Mouse (Mus musculus) urinary bladder, postnatal 4 days (tissue): ENCODE results near the gene Samd4.

ENCODE experiments used
- DNase-seq, 2 experiments: peaks; one replicate each; pipeline ENCODE4 v3.0.0; 2021 to 2022; ENCODE audit warnings: low spot score in 2 of 2

Gene Samd4

DNA sequence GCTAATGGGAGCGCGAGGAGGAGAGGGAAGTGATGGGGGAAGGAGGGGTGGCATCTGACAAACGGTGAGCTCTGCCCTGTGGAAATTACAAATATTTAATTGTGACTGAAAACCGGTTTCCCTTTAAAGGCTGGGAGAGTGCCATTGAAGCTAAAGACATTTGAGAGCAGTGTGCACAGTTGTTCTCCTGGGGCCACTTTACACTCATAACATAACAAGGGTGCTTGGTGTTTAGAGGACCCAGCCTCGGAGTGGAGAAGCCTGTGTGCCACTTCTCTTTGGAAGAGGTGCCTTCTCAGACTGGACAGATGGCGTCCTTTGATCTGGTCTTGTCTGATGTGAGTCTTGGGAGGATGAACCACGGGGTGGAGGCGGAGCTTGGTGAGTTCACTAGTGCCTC lies 26.2 kb downstream of the Samd4 start:
- DNase-seq, result no peak

DNA sequence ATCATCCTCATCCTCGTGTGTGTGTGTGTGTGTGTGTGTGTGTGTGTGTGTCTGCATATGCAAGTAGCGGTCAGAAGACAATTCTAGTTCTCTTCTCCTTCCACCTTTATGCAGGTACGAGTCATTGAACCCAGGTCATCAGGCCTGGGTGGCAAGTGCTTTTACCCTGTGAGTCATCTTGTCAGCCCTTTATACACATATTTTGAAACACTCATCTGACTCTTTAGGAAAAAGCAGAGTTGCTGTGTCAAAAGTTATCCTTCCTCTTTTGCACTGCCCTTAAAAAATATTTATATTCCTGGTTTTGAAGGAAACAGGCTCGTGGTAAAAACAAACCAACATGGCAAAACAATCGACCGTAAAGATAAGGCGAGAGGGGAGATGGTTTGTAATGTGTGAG lies 29.8 kb downstream of the Samd4 start:
- no peak for DNase-seq

DNA sequence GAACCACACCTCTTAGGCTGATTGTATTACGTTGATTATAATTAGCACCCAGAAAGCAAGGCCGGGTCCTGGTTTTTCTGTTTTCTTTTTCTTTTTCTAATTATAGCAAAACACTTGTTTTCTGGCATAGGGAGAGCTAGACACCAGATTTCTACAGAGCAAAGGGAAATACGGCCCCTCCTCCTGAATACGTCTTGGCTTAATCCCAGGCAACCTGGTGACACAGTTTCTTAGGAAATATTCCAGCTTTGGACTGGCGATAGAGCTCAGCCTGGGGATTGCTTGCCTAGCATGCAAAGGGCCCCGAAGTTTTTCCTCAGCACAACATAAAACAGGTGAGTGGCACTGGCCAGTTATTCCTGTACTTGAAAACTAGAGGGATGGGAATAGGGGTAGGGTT lies 31.7 kb downstream of the Samd4 start:
- no peak for DNase-seq

DNA sequence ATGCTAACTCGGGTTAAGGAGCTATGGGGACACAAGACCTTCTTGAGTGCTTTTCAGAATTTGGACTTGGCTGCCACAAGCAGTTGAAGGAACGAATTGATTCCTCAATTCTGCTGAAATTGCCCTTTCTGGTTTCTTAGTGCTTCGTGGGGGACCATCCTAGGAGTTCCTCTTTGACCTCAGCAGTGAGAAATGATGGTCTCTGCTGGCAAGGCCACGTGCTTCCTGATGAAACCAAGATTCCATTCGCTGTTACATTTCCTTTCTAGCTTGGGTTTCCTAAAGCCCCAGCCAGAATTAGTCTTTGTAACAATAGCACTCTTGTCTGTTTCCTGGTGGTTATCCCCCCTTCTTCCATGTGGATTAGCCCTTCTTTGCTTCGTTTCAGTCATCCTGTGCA lies 32.9 kb downstream of the Samd4 start:
- DNase-seq, result no peak

DNA sequence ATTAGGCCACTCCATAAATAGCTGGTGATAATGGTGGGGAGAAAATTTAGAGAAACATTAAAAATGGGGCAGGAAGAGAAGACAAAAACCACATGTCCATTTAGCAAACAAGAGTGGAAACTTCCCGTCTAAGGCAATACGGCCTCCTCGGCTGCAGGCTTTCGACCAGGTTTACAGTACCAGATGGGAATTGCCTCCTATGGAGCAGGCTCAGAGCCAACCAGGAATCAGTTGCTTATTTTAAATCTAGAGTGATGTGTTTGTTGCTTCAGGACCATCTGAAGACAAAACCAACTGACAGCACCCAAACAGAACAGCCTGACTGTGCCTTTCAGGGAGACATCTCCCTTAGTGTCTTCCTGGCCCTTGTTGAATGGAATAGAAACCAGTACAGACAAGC lies 33.9 kb downstream of the Samd4 start:
- no peak for DNase-seq

DNA sequence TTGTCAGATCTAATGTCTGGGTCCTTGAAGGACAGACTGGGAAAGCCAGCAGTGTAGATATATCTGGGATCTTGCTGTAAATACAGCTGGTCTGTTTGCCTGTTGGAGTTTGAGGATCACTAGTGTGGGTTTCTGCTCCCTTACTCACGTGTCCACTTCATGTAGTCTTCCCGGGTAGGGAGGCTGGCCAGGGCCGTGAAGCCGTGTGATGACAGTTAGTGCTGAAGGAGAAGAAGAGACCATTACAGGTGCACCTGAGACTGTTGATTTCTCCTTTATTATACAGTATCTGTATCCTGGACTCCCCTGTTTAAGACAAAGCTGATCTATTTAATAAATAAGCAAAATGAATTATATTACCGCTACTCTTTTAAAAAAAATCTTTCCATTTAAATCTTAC lies 34.5 kb downstream of the Samd4 start:
- no peak for DNase-seq

DNA sequence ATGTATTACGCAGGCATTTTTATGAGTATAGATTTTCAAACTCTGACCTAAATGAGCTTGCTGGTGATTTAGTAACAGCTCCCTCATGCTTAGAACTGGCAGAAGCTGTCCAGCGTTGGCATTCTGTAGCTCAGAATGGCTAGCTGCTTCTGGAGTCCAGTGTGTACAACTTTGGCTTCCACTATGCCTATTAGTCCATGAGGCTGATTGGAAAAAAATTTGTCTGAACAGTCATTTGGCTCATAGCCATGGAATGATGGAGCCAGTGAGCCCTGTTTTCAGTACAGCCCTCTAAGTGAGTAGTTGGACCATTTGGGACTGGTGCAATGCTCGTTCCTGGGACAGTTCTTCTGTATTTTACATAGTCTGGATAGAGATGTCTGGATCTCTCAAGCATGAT lies 34.9 kb downstream of the Samd4 start:
- no peak for DNase-seq

DNA sequence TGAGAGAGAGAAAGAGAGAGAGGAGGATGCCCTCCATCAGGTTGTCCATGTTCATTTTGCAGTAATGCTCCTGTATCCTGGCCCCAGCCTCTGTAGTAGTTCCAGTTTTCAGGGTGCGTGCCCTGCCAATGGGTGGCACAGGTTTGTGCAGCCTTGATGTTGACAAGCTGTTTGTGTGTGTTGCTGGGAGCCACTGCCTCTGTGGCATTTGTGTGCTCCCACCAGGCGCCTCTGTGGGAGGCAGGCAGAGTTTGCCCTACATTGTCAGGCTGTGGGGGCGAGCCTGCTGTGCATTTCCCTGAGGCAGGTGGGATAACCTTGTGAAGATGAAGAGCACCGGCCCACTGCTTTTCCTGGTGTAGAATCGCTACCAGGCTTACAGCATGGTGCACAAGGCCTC lies 37.8 kb downstream of the Samd4 start:
- no peak for DNase-seq

DNA sequence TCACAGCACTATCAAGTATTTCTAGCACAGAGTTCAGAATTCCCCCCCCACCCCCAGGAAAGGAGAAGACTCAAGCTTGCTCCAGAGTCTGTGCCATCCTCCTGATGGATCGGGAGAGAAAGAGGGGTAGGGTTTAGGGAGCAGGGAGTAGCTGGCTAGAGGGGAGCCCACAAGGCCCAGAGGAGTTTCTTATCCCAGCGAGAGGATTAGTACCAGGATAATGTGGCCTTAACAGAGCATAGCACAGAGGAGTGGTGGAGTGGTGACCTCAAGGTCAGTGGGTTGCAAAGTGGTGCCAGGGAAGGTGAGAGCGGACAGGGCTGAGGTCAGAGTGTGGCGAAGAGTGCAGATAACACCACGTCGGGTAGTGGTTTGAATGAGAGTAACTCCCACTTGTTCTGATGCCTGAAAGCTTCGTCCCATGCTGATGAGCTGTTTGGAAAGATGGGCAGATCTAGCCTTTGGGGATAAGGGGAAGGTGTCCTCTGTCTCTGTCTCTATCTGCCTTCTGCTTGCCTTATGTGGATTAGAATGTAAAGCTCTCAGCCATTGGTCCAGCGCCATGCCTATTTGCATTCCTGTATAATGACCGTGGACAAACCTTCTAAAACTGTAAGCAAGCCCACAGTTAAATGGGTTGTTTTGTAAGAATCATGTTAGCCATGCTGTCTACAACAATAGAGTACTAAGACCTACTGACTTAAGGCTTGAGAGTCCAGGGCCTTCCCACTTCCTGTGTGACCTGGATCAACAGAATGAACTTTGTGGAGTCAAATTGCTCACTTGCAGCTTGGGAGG lies 38.7 kb downstream of the Samd4 start:
- no peak for DNase-seq

DNA sequence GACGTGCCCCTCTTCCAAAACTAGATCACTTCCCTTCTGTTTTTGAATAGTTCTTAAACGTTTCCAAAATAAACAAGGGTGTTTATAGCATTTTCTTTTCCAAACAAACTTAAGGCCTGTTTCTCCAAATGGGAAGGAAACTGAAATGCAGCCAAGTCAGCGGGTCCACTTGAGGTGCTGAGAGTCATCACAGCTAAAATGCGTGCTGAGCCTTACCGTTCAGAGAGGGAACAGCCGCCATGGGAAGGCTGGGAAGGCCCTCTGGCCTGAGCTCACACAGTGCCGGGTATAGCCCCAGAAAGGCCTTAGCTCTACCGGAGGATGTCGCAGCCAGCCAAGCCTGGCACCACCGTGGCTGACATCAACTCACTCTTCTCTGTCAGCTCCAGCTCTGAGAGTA lies 41.3 kb downstream of the Samd4 start:
- peak in 1 of 2 experiments; percentile 58 for DNase-seq

DNA sequence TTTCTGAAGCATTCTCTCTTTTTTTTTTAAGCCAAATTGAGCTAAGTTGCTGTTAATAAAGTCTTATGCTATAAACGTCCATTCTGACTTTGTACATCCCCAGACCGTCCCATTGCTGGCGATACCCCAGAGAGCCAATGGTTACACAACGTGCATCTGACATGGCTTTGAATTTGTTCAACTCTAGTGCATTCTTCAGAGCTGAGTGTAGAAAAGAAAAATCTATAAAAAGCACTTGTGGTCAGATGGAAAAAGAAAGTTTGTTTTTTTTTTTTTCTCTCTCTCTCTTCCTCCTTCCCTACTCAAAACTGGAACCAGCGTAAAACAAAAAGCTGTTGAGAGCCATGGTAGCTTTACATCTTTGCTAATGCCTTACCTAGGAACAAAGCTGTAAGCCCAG lies 41.8 kb downstream of the Samd4 start:
- peak in 1 of 2 experiments; percentile 53 for DNase-seq

DNA sequence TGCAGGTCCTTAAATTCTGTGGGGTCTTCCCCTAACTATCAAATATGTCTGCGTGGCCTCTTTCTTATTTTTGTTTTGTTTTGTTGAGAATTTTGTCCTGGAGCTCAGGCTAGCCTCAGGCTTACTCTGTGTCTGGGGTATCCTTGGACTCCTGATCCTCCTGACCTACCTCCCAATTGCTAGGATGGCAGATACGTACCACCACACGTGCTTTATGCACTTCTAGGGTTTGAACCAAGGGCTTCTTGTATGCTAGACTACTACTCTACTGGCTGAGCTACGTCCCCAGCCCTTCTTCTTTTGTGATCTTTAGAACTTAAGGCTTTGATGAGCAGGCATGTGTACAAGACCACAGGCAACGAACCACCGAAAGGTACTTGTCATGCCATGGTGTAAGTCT lies 45.9 kb downstream of the Samd4 start:
- no peak for DNase-seq

DNA sequence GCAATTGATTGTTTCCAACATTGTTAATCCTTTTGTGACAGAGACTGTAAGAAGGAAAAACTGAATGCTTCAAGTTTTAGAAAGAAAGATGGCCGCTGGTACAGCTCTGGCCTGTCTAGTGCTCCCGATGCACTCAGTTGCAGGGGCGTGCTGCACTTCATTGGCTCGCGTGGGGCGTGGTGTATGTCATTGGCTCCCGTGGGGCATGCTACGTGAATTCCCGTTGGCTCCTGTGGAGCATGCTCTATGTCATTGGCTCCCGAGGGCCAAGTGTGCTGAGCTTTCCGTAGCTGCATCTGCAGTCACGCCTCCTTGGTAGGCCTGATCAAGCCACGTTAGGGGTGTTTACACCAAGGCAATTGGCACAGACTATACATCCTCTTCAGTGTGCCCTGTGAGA lies 49.5 kb downstream of the Samd4 start:
- no peak for DNase-seq

DNA sequence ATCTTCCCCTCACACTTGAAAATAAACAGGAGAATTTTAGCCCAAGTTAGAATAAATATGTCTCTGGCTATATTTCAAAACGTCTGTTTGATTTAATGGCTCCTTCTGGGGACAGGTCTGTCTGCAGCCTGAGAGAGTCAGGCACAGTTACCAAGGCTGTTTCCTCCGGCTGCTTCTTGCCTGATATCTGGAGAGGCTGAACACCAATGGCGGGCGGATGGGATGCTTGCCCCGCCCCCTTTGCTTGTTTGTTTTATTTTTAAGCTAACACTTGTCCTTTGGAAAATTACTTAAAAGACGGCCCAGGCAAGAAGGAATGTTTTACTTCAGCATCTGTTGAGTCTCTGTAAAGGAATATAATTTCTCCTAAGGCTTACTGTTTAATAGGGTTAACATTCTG lies 50.1 kb downstream of the Samd4 start:
- no peak for DNase-seq

DNA sequence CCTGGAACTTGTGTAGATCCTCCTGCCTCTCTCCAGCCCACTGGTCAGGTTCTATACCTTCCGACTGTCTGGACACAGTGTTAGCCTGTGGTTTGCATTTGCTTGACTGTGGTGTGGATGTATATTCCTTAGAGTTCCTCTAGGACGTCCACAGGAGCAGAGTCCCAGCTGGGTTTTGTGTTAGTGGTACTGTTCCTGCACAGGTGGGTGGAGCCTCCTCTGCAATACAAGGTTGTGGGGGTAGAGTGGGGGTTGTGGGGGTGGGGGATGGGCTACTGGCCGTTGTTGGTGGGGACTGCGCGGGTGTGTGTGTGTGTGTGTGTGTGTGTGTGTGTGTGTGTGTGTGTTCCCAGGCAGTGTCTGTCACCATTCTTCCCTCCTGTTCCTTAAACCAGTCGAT lies 58.4 kb downstream of the Samd4 start:
- DNase-seq, result no peak

DNA sequence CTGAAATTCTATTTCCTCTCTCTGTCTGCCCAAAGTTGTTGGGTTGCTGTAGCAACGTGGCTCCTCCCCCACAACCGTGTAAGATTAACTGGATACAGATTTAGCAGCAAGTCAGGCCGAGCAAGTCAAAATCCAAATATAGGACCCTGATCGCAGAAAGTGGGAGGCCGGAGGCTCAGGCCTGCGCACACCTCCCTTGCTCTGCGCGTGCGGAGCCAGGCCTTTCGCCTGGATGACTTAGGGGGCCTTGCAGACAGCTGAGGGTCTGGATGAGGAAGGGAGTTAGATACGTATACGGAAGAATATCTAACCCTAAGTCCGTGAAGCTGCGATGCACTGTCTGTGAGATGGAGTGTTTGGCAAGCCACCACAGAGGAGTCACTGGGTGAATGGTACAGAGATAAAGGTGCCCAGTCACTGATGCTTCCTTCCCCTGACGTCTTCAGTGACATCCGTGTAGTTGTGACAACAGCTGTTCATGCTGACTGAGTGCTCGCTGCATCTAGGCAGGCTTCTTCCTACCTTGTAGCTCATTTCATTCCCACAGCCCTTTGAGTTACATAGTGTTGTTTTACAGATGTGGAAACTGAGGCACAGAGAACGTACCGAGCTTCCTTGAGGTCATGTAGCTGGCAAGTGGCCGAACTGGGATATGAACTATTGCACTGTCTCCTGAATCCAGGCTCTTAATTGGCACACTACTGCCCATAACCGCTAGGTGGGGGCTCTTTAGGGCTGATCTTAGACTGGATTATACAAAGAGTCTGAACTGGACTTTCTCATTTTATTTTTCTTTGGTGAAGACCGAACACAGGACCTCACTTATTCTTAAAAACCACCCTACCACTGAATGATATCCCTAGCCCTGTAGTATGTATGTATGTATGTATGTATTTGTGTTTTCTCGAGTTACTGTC lies 59.5 kb downstream of the Samd4 start:
- DNase-seq, result peak; percentile 39 to 63

DNA sequence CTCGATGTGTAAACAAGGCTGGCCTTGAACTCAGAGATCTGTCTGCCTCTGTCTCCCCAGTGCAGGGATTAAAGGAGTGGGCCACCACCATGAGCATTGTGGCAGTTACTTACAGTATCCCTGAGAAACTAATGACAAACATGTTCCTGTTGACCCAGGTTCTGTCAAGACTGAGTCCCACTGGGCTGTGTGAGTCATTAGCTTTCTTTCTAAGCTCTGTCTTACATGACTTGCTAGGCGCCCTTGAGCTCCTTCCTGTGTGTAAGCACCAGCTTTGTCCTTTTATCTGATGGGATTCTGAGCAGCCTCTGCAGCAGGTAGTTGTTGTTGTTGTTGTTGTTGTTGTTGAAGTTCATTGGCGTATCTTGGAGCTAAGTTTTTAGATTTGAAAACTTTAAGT lies 61.8 kb downstream of the Samd4 start:
- no peak for DNase-seq

DNA sequence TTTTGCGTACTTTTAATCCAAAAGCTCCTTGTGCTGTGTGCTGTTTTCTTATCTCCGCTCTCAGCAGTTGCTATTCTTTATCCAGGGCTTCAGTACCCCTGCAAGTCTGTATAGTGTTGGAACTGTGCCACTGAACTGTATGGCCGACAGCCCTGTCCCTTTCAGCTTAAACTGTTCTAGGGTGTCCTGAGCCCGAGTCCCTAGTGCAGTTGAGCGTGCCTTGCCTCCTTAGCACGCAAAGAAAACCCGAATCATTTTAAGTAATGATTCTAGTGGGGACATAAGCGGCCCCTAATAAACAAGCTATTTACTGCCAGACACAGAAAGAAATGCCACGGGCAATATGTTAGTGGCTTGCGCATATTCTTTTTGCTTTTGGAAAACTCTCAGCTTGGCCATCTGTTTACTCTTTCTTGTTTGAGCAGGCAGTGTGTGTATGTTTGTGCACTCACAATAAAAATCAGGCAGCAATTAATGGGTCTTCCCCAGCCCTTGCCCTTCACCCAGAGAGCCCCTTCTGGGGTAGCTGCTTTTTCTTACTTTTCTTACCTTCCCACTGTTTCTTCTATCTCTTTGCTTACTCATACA lies 63.3 kb downstream of the Samd4 start:
- DNase-seq, result no peak

DNA sequence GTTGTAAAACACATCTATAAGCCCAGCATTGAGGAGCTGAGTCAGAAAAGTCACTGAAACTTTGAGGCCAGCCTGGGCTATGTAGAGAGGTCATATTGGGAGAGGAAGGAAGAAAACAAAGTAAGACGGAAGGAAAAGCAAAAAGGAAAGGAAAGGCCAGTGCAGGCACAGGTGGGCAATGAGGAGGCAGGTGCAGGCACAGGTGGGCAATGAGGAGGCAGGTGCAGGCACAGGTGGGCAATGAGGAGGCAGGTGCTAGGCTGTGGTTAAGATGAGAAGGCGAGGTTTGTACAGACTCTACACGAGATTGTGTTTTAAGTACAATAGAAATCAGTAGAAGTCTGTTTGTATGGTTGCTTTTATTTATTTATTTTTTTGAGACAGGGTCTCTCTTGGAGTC lies 65.0 kb downstream of the Samd4 start:
- no peak for DNase-seq

DNA sequence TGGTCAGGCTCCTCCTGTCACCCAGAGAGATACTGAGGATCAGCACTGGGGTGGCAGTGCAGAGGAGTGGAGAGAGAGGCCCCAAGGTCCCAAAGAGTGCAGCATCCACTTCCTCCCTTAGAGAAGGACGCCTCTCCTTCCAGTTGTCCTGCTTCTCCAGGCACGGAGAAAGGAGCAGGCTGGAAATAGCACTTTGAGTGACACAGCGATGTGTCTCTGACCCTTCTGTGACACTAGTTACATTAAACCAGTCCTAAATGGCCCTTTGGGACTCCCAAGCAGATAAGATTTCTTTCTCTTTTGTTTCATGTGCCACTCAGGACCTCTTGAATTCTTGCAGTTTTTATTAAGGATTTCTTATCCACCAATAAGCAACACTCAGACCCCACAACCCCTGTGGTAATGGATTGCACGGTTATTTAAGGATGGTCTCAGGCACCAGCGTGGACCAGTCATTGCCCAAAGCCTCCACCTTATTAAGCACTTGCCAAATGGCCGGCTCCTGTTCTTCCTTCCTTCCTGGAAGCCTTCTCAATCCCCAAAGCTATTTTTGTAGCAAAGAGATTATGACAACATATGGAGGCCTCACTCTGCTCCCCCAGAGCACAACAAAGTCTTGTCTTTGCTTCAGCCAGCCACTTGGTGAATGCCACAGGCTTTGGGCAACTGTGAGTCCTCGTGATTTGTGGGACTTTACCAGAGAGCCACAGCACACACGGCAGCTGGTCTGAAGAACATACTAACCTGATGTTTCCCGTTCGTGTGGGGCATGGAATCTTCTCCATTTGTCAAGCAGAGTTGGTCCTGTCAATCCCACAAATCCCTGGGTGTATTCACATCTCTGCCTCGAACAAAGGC lies 68.1 kb downstream of the Samd4 start:
- DNase-seq, result no peak

DNA sequence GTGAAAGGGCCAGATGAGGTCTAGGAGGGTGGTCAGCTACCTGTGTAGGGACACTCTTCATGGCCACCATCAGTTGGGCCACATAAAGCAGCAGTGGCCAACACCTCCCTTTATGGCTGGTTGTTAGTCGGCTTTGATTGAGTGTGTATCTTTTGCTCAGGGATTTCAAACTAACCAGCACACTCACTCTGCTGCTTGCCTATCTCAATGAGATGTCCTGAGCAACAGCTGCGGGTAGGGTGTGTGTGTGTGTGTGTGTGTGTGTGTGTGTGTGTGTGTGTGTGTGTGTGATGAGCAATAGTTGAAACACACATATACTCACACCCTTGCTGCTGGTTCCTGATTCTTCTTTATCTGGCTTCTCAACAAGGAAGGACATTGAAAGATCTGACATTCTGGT lies 69.6 kb downstream of the Samd4 start:
- no peak for DNase-seq

DNA sequence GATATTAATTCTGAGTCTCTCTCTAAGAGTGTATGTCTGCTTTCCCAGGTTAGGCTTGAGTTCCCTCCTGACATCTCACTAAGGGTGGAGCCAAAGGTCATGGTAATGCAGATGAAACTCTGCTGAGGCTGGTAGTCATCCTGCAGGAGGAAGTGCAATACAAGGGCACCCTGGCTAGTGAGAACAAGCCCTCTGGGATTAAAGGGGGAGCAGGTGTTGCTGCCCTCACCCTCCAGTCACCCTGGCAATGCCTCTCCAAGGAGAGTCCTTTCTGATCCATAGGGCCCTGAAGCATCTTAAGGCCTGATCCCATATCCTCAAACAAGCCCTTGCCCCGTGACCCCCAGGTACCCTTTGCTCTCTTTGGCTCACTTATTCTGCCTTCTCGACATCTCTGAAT lies 72.5 kb downstream of the Samd4 start:
- no peak for DNase-seq
